Mouse (Mus musculus) left cerebral cortex, adult 9 months (tissue): ENCODE data around the gene Slc25a42.
"Not testable (repeated sequence)": the region's sequence is repeated elsewhere in the genome, so short reads cannot be mapped to it uniquely, and the experiment has no call there.

Source experiments
- DNase-seq, 2 experiments: peaks; one replicate each; pipeline ENCODE4 v3.0.0; 2022; ENCODE audit warnings: low spot score in 2 of 2

The Slc25a42 gene

GRCm38 (mm10) chr8:70212112-70213055 is at the start of gene Slc25a42:
Gene Slc25a42 (minus strand): TSS chr8:70212305.
- DNase-seq = peak; percentile 99

- DNase-seq = no peak
Observed at GRCm38 (mm10) chr8:70259043-70259442, 46.9 kb upstream of the Slc25a42 start.

GRCm38 (mm10) chr8:70258600-70258999 is 46.5 kb upstream of the Slc25a42 start:
- DNase-seq = no peak

- no peak for DNase-seq
Observed at GRCm38 (mm10) chr8:70257456-70257855, 45.4 kb upstream of the Slc25a42 start.

GRCm38 (mm10) chr8:70254628-70255027 is 42.5 kb upstream of the Slc25a42 start:
- no peak for DNase-seq

GRCm38 (mm10) chr8:70247841-70248240 is 35.7 kb upstream of the Slc25a42 start:
- no peak for DNase-seq

- no peak for DNase-seq
Observed at GRCm38 (mm10) chr8:70246622-70247021, 34.5 kb upstream of the Slc25a42 start.

- no peak for DNase-seq
Observed at GRCm38 (mm10) chr8:70240642-70241041, 28.5 kb upstream of the Slc25a42 start.

GRCm38 (mm10) chr8:70237842-70238241 is 25.7 kb upstream of the Slc25a42 start:
- no peak for DNase-seq

GRCm38 (mm10) chr8:70234781-70235128 is 22.6 kb upstream of the Slc25a42 start:
- no peak for DNase-seq

GRCm38 (mm10) chr8:70234080-70234780 is 22.1 kb upstream of the Slc25a42 start, which contains the start of the genes Sugp2 and Armc6:
Gene Sugp2 (plus strand): TSS chr8:70234226.
Gene Armc6 (minus strand): TSS chr8:70234466.
- DNase-seq = peak; percentile 90 to 96

GRCm38 (mm10) chr8:70233606-70234005 is 21.5 kb upstream of the Slc25a42 start:
- peak in 1 of 2 experiments; percentile 15 for DNase-seq

GRCm38 (mm10) chr8:70230837-70231236 is 18.7 kb upstream of the Slc25a42 start:
- no peak for DNase-seq

- DNase-seq = no peak
Observed at GRCm38 (mm10) chr8:70227997-70228396, 15.9 kb upstream of the Slc25a42 start.

GRCm38 (mm10) chr8:70223341-70223740 is 11.2 kb upstream of the Slc25a42 start:
- no peak for DNase-seq

GRCm38 (mm10) chr8:70222041-70222440 is 9.9 kb upstream of the Slc25a42 start:
- DNase-seq = no peak

GRCm38 (mm10) chr8:70220911-70221310 is 8.8 kb upstream of the Slc25a42 start:
- DNase-seq = no peak

- DNase-seq = no peak
Observed at GRCm38 (mm10) chr8:70220236-70220840, 8.2 kb upstream of the Slc25a42 start.

GRCm38 (mm10) chr8:70219107-70219684 is 7.1 kb upstream of the Slc25a42 start:
- DNase-seq = no peak

GRCm38 (mm10) chr8:70217441-70217840 is 5.3 kb upstream of the Slc25a42 start:
- no peak for DNase-seq

GRCm38 (mm10) chr8:70216566-70216965 is 4.5 kb upstream of the Slc25a42 start:
- DNase-seq = peak; percentile 73 to 86

- DNase-seq = not testable (repeated sequence)
Observed at GRCm38 (mm10) chr8:70216161-70216560, 4.1 kb upstream of the Slc25a42 start.
